Mouse (Mus musculus) R1 (cell line): ENCODE measurements around the gene Hid1.
A peak's percentile ranks its signal among the peaks of the same experiment; 100 is the strongest.

ENCODE experiments used
- DNase-seq: peaks from one replicate; pipeline ENCODE4 v3.0.0-alpha.2; 2018; ENCODE audit warnings: low read depth, low spot score

Gene Hid1

GRCm38 (mm10) chr11:115376722-115377121, 9.2 kb upstream of the Hid1 start:
- no peak for DNase-seq

GRCm38 (mm10) chr11:115374695-115375425, 7.3 kb upstream of the Hid1 start:
- DNase-seq = no peak

GRCm38 (mm10) chr11:115373805-115374694, 6.5 kb upstream of the Hid1 start:
- peak; percentile 18 for DNase-seq

GRCm38 (mm10) chr11:115372737-115373136, 5.2 kb upstream of the Hid1 start:
- DNase-seq = no peak

- DNase-seq = no peak
These were observed 4.5 kb upstream of the Hid1 start for GRCm38 (mm10) chr11:115372015-115372414.

- no peak for DNase-seq
These were observed 3.8 kb upstream of the Hid1 start for GRCm38 (mm10) chr11:115371354-115371753.

- no peak for DNase-seq
These were observed 2.8 kb upstream of the Hid1 start for GRCm38 (mm10) chr11:115370368-115370767.

- DNase-seq = peak; percentile 34
These were observed 706 bp downstream of the Hid1 start for GRCm38 (mm10) chr11:115366706-115367394.

- no peak for DNase-seq
These were observed 1.4 kb downstream of the Hid1 start for GRCm38 (mm10) chr11:115366039-115366705.

GRCm38 (mm10) chr11:115364136-115364535, 3.4 kb downstream of the Hid1 start:
- no peak for DNase-seq

GRCm38 (mm10) chr11:115359726-115360125, 7.8 kb downstream of the Hid1 start:
- no peak for DNase-seq

GRCm38 (mm10) chr11:115359293-115359692, 8.3 kb downstream of the Hid1 start:
- peak; percentile 70 for DNase-seq

GRCm38 (mm10) chr11:115358468-115358867, 9.1 kb downstream of the Hid1 start:
- peak; percentile 67 for DNase-seq

GRCm38 (mm10) chr11:115354183-115354582, 13.4 kb downstream of the Hid1 start:
- DNase-seq = peak; percentile 71

GRCm38 (mm10) chr11:115353375-115353774, 14.2 kb downstream of the Hid1 start:
- no peak for DNase-seq

GRCm38 (mm10) chr11:115349976-115350375, 17.6 kb downstream of the Hid1 start:
- no peak for DNase-seq

GRCm38 (mm10) chr11:115348681-115349248, 18.8 kb downstream of the Hid1 start:
- peak; percentile 80 for DNase-seq

GRCm38 (mm10) chr11:115345515-115345914, 22.0 kb downstream of the Hid1 start:
- no peak for DNase-seq

- peak; percentile 58 for DNase-seq
These were observed 22.6 kb downstream of the Hid1 start for GRCm38 (mm10) chr11:115344967-115345366.

GRCm38 (mm10) chr11:115341866-115342265, 25.7 kb downstream of the Hid1 start:
- DNase-seq = no peak

GRCm38 (mm10) chr11:115341246-115341645, 26.3 kb downstream of the Hid1 start:
- DNase-seq = no peak
